8 mouse cellular contexts compared by ENCODE assay signal in genomic region chr3:96170976-96171545, GRCm38 (mm10). TPM values are rescaled to one million over a fixed set of nuclear protein-coding genes. Genes with fewer than 3 reads are reported as not detected.
DNase-seq lines count a peak whose midpoint lies in the region; ATAC-seq lines count a peak whose summit lies in the region.

No protein-coding gene starts in this region.

- peaks cover 6% of the 10 kb centered on the region; the same call in 1 of the 2 replicates for H3K4me1 ChIP-seq in kidney, embryonic 14.5 days (ENCODE audit: control insufficient read depth, insufficient read depth, low read length)
- H3K4me1 ChIP-seq in brown adipose tissue, adult 24 weeks (ENCODE audit: control insufficient read depth, insufficient read depth, insufficient read length, low read length), result peaks cover 18% of the 10 kb centered on the region
- H3K4me1 ChIP-seq in intestine, embryonic 14.5 days (replicated peaks; ENCODE audit: control insufficient read depth, insufficient read depth, low read length), result peaks cover 18% of the 10 kb centered on the region
- H3K4me1 ChIP-seq in neural tube, embryonic 14.5 days (ENCODE audit: control insufficient read depth, insufficient read depth, low read length), result peaks cover 21% of the 10 kb centered on the region

- DNase-seq in kidney, postnatal 4 days, result no peak
- DNase-seq in intestine, embryonic 14.5 days (ENCODE audit: low spot score), result no peak
- no peak for DNase-seq in adrenal gland, adult 18-20 months (ENCODE audit: low spot score in 2 of 2)
- no peak for DNase-seq in frontal cortex, postnatal 14 days (ENCODE audit: low spot score in 2 of 2)
- DNase-seq in kidney, adult 18-20 months, result no peak

- no peak for ATAC-seq in kidney, embryonic 14.5 days (ENCODE audit: low FRiP score, low TSS enrichment)
- ATAC-seq in intestine, embryonic 14.5 days (replicated peaks; ENCODE audit: low FRiP score, low TSS enrichment, low read depth), result no peak
- no peak for ATAC-seq in neural tube, embryonic 14.5 days (ENCODE audit: low read depth)

- no peaks in the 10 kb centered on the region for H3K27me3 ChIP-seq in kidney, embryonic 14.5 days (ENCODE audit: control insufficient read depth, insufficient read depth, low read length)
- H3K27me3 ChIP-seq in intestine, embryonic 14.5 days (replicated peaks; ENCODE audit: control insufficient read depth, insufficient read depth, low read length), result no peaks in the 10 kb centered on the region
- H3K27me3 ChIP-seq in neural tube, embryonic 14.5 days (ENCODE audit: control insufficient read depth, insufficient read depth, low read length), result no peaks in the 10 kb centered on the region

- H3K4me2 ChIP-seq in kidney, embryonic 14.5 days (replicated peaks; ENCODE audit: low read depth, low read length), result peak overlapping the region; percentile 64
- H3K4me2 ChIP-seq in intestine, embryonic 14.5 days (ENCODE audit: low read length), result peak overlapping the region; percentile 97
- H3K4me2 ChIP-seq in neural tube, embryonic 14.5 days (ENCODE audit: low read depth, low read length), result peak overlapping the region; percentile 97

- peak overlapping the region; percentile 94; the same call in 1 of the 2 replicates for H3K4me3 ChIP-seq in kidney, embryonic 14.5 days (ENCODE audit: low read length)
- peak overlapping the region; percentile 77 for H3K4me3 ChIP-seq in brown adipose tissue, adult 24 weeks (ENCODE audit: insufficient read depth, low read depth, low read length)
- H3K4me3 ChIP-seq in intestine, embryonic 14.5 days (ENCODE audit: low read depth, low read length), result peak overlapping the region; percentile 99
- peak overlapping the region; percentile 89; the same call in 1 of the 2 replicates for H3K4me3 ChIP-seq in neural tube, embryonic 14.5 days (ENCODE audit: low read depth, low read length)

- peaks cover 27% of the 10 kb centered on the region for H3K36me3 ChIP-seq in kidney, embryonic 14.5 days (ENCODE audit: control insufficient read depth, insufficient read depth, low read length)
- H3K36me3 ChIP-seq in intestine, embryonic 14.5 days (ENCODE audit: control insufficient read depth, insufficient read depth, low read length), result peaks cover 49% of the 10 kb centered on the region
- H3K36me3 ChIP-seq in neural tube, embryonic 14.5 days (ENCODE audit: control insufficient read depth, insufficient read depth, low read length), result peaks cover 5% of the 10 kb centered on the region

- peak overlapping the region; percentile 94 for H3K9ac ChIP-seq in kidney, embryonic 14.5 days (ENCODE audit: low read depth, low read length)
- H3K9ac ChIP-seq in intestine, embryonic 14.5 days (ENCODE audit: low read length), result peak overlapping the region; percentile 96
- H3K9ac ChIP-seq in neural tube, embryonic 14.5 days (replicated peaks; ENCODE audit: low read depth, low read length), result peak overlapping the region; percentile 86

- 61% methylated on average over 10 of the region's 10 CpGs for WGBS in kidney, embryonic 14.5 days
- WGBS in intestine, embryonic 14.5 days, result 58% methylated on average over 10 of the region's 10 CpGs
- 69% methylated on average over 10 of the region's 10 CpGs for WGBS in neural tube, embryonic 14.5 days

- peak overlapping the region; percentile 99; the same call in 1 of the 2 replicates for H3K27ac ChIP-seq in kidney, embryonic 14.5 days (ENCODE audit: low read depth, low read length)
- H3K27ac ChIP-seq in brown adipose tissue, adult 24 weeks (replicated peaks; ENCODE audit: low read depth, low read length), result peak overlapping the region; percentile 96
- peak overlapping the region; percentile 99 for H3K27ac ChIP-seq in intestine, embryonic 14.5 days (ENCODE audit: low read depth)
- peak overlapping the region; percentile 99; the same call in 1 of the 2 replicates for H3K27ac ChIP-seq in neural tube, embryonic 14.5 days (ENCODE audit: low read depth, low read length)

- no peaks in the 10 kb centered on the region for H3K9me3 ChIP-seq in kidney, embryonic 14.5 days (ENCODE audit: control insufficient read depth, low read length)
- no peaks in the 10 kb centered on the region for H3K9me3 ChIP-seq in intestine, embryonic 14.5 days (ENCODE audit: control insufficient read depth, low read length)
- no peaks in the 10 kb centered on the region for H3K9me3 ChIP-seq in neural tube, embryonic 14.5 days (ENCODE audit: control insufficient read depth, low read length)

RNA-seq across cellular contexts. Expression of gene Sf3b4, which starts 1.1 kb away (rescaled TPM):
- polyA plus RNA-seq in kidney, embryonic 14.5 days (2014; fragmentation: Nextera tagmentation; extraction: Ambion mirVana), result 220 and 235 TPM in 2 replicates
- polyA plus RNA-seq in brown adipose tissue, adult 24 weeks (2012; ENCODE audit: insufficient read depth, insufficient read length, missing spikeins), result 11.4 and 13.6 TPM in 2 replicates
- polyA plus RNA-seq in intestine, embryonic 14.5 days (2014; fragmentation: Nextera tagmentation; extraction: Ambion mirVana), result 184 and 195 TPM in 2 replicates
- 145 and 150 TPM in 2 replicates for polyA plus RNA-seq in neural tube, embryonic 14.5 days (2014; fragmentation: Nextera tagmentation; extraction: Ambion mirVana)
- 10 to 100 TPM; 56.6 to 57.0 TPM for total RNA-seq in adrenal gland, adult 18-20 months (2021)

RNA-seq across cellular contexts. Expression of gene Mtmr11, which starts 9.3 kb away (rescaled TPM):
- polyA plus RNA-seq in kidney, embryonic 14.5 days (2014; fragmentation: Nextera tagmentation; extraction: Ambion mirVana), result 14.0 and 22.6 TPM in 2 replicates
- 2.8 and 2.9 TPM in 2 replicates for polyA plus RNA-seq in brown adipose tissue, adult 24 weeks (2012; ENCODE audit: insufficient read depth, insufficient read length, missing spikeins)
- polyA plus RNA-seq in intestine, embryonic 14.5 days (2014; fragmentation: Nextera tagmentation; extraction: Ambion mirVana), result 27.7 and 28.8 TPM in 2 replicates
- polyA plus RNA-seq in neural tube, embryonic 14.5 days (2014; fragmentation: Nextera tagmentation; extraction: Ambion mirVana), result 10.9 and 11.6 TPM in 2 replicates
- total RNA-seq in adrenal gland, adult 18-20 months (2021), result 10 to 100 TPM; 19.4 to 28.7 TPM

RNA-seq across cellular contexts. Expression of gene Sv2a, which starts 9.9 kb away (rescaled TPM):
- 2.2 and 3.3 TPM in 2 replicates for polyA plus RNA-seq in kidney, embryonic 14.5 days (2014; fragmentation: Nextera tagmentation; extraction: Ambion mirVana)
- polyA plus RNA-seq in brown adipose tissue, adult 24 weeks (2012; ENCODE audit: insufficient read depth, insufficient read length, missing spikeins), result not detected in 2 replicates
- polyA plus RNA-seq in intestine, embryonic 14.5 days (2014; fragmentation: Nextera tagmentation; extraction: Ambion mirVana), result 6.5 and 8.3 TPM in 2 replicates
- polyA plus RNA-seq in neural tube, embryonic 14.5 days (2014; fragmentation: Nextera tagmentation; extraction: Ambion mirVana), result 91.0 and 91.7 TPM in 2 replicates
- total RNA-seq in adrenal gland, adult 18-20 months (2021), result 1 to 10 TPM; 9.3 to 9.4 TPM

RNA-seq across cellular contexts. Expression of gene Bola1, which starts 48.4 kb away (rescaled TPM):
- 65.0 and 70.9 TPM in 2 replicates for polyA plus RNA-seq in kidney, embryonic 14.5 days (2014; fragmentation: Nextera tagmentation; extraction: Ambion mirVana)
- 36.7 and 42.5 TPM in 2 replicates for polyA plus RNA-seq in brown adipose tissue, adult 24 weeks (2012; ENCODE audit: insufficient read depth, insufficient read length, missing spikeins)
- 74.2 and 79.5 TPM in 2 replicates for polyA plus RNA-seq in intestine, embryonic 14.5 days (2014; fragmentation: Nextera tagmentation; extraction: Ambion mirVana)
- polyA plus RNA-seq in neural tube, embryonic 14.5 days (2014; fragmentation: Nextera tagmentation; extraction: Ambion mirVana), result 61.5 and 69.0 TPM in 2 replicates
- 10 to 100 TPM; 30.3 to 35.8 TPM for total RNA-seq in adrenal gland, adult 18-20 months (2021)

RNA-seq across cellular contexts. Expression of gene Hist2h2ab, which starts 48.6 kb away (rescaled TPM):
- polyA plus RNA-seq in kidney, embryonic 14.5 days (2014; fragmentation: Nextera tagmentation; extraction: Ambion mirVana), result 2.2 and 2.4 TPM in 2 replicates
- not detected in 2 replicates for polyA plus RNA-seq in brown adipose tissue, adult 24 weeks (2012; ENCODE audit: insufficient read depth, insufficient read length, missing spikeins)
- 0.74 and 1.3 TPM in 2 replicates for polyA plus RNA-seq in intestine, embryonic 14.5 days (2014; fragmentation: Nextera tagmentation; extraction: Ambion mirVana)
- 0.71 and 0.72 TPM in 2 replicates for polyA plus RNA-seq in neural tube, embryonic 14.5 days (2014; fragmentation: Nextera tagmentation; extraction: Ambion mirVana)
- 1 to 10 TPM; 4.9 to 5.1 TPM for total RNA-seq in adrenal gland, adult 18-20 months (2021)
